Mouse (Mus musculus) CH12.LX (cell line): ENCODE data around the gene Btbd7. TPM values are rescaled to one million over a fixed set of nuclear protein-coding genes. Genes with fewer than 3 reads are reported as not detected.
A peak's percentile ranks its signal among the peaks of the same experiment; 100 is the strongest.

Source experiments
- DNase-seq: peaks from one replicate; pipeline ENCODE4 v3.0.0-alpha.2; 2013; ENCODE audit errors: extremely low read depth
- H3K27ac ChIP-seq: 2 replicates; pipeline ENCODE4 v1.5.1; 2012; ENCODE audit warnings: low read depth, mild to moderate bottlenecking, control low read depth, moderate library complexity; ENCODE audit not compliant: insufficient read depth
- H3K27me3 ChIP-seq: replicated peaks from 2 replicates; pipeline ENCODE3; 2012; ENCODE audit warnings: inconsistent platforms
- H3K36me3 ChIP-seq, 2 experiments: replicated peaks in 1 of 2; 2 replicates each; pipeline versions ENCODE3 to v1.6.1; 2012; ENCODE audit warnings: inconsistent platforms in 1 of 2, low read length in 1 of 2, mild to moderate bottlenecking in 1 of 2, mixed read lengths in 1 of 2, moderate library complexity in 1 of 2; ENCODE audit not compliant: control insufficient read depth in 1 of 2, insufficient read depth in 1 of 2
- H3K4me1 ChIP-seq, 2 experiments: 2 replicates each; pipeline ENCODE4 v1.6.1; 2012; ENCODE audit warnings: inconsistent platforms in 1 of 2, moderate library complexity in 1 of 2; ENCODE audit not compliant: insufficient read depth in 2 of 2, control insufficient read depth in 1 of 2
- H3K4me2 ChIP-seq: 2 replicates; pipeline ENCODE4 v1.6.1; 2012; ENCODE audit warnings: low read depth, mild to moderate bottlenecking, control low read depth; ENCODE audit not compliant: poor library complexity, insufficient read depth, severe bottlenecking
- H3K4me3 ChIP-seq, 3 experiments: fragments of 150-350 bp in 1 of 3; sonication (generic) in 1 of 3; replicated peaks in 1 of 3; 2 replicates each; pipeline versions ENCODE3 to v1.5.1; 2011 to 2012; ENCODE audit warnings: low read depth in 2 of 3, low read length in 2 of 3, mild to moderate bottlenecking in 2 of 3, moderate library complexity in 2 of 3, control low read depth in 1 of 3, improper control_type of control experiment in 1 of 3, inconsistent platforms in 1 of 3, mixed read lengths in 1 of 3; ENCODE audit not compliant: poor library complexity in 1 of 3
- H3K79me2 ChIP-seq: replicated peaks from 2 replicates; pipeline ENCODE4 v1.6.1; 2012; ENCODE audit warnings: mild to moderate bottlenecking, moderate library complexity; ENCODE audit not compliant: control insufficient read depth, poor library complexity, insufficient read depth, severe bottlenecking; ENCODE audit errors: extremely low read depth
- H3K9ac ChIP-seq: 2 replicates; pipeline ENCODE4 v1.6.1; 2012; ENCODE audit warnings: low read depth, mild to moderate bottlenecking, control low read depth, moderate library complexity; ENCODE audit not compliant: insufficient read depth
- H3K9me3 ChIP-seq: replicated peaks from 2 replicates; pipeline ENCODE3; 2012; ENCODE audit warnings: low read length, inconsistent platforms, mixed read lengths
- BHLHE40 ChIP-seq: IDR thresholded peaks from 2 replicates; pipeline ENCODE4 v1.6.1; 2011; ENCODE audit warnings: mild to moderate bottlenecking, low read depth, low read length, improper control_type of control experiment
- CHD1 ChIP-seq: IDR thresholded peaks from 2 replicates; pipeline ENCODE4 v1.6.1; 2012; ENCODE audit warnings: low read depth, low read length, improper control_type of control experiment, inconsistent platforms
- CHD2 ChIP-seq: IDR thresholded peaks from 2 replicates; pipeline ENCODE4 v1.6.1; 2011; ENCODE audit warnings: low read length, improper control_type of control experiment
- CTCF ChIP-seq, 2 experiments: IDR thresholded peaks in 1 of 2; conservative IDR thresholded peaks in 1 of 2; 2 replicates each; pipeline ENCODE4 v1.5.1; 2011 to 2012; ENCODE audit warnings: low read depth in 2 of 2, low read length in 2 of 2, improper control_type of control experiment in 1 of 2, inconsistent platforms in 1 of 2, mild to moderate bottlenecking in 1 of 2, moderate library complexity in 1 of 2
- ELF1 ChIP-seq: IDR thresholded peaks from 2 replicates; pipeline ENCODE4 v1.6.1; 2014; ENCODE audit warnings: low read depth, mild to moderate bottlenecking, inconsistent platforms, low read length, improper control_type of control experiment
- EP300 ChIP-seq: IDR thresholded peaks from 2 replicates; pipeline ENCODE4 v1.6.1; 2011; ENCODE audit warnings: low read length, improper control_type of control experiment
- GABPA ChIP-seq: IDR thresholded peaks from 2 replicates; pipeline ENCODE4 v1.6.1; 2012; ENCODE audit warnings: low read depth, low read length, improper control_type of control experiment, inconsistent platforms; ENCODE audit not compliant: insufficient replicate concordance
- HCFC1 ChIP-seq: IDR thresholded peaks from 2 replicates; pipeline ENCODE4 v1.6.1; 2012; ENCODE audit warnings: low read depth, mild to moderate bottlenecking, inconsistent platforms, low read length, improper control_type of control experiment
- MAFK ChIP-seq: IDR thresholded peaks from 2 replicates; pipeline ENCODE4 v1.6.1; 2011; ENCODE audit warnings: low read length, improper control_type of control experiment; ENCODE audit not compliant: insufficient replicate concordance
- MAX ChIP-seq: IDR thresholded peaks from 2 replicates; pipeline ENCODE4 v1.6.1; 2011; ENCODE audit warnings: low read length, improper control_type of control experiment
- MAZ ChIP-seq: IDR thresholded peaks from 2 replicates; pipeline ENCODE4 v1.6.1; 2012; ENCODE audit warnings: low read depth, mild to moderate bottlenecking, inconsistent platforms, low read length, improper control_type of control experiment, moderate library complexity
- MEF2A ChIP-seq: IDR thresholded peaks from 2 replicates; pipeline ENCODE4 v1.6.1; 2014; ENCODE audit warnings: low read depth, mild to moderate bottlenecking, inconsistent platforms, low read length, improper control_type of control experiment, borderline replicate concordance
- MXI1 ChIP-seq: IDR thresholded peaks from 2 replicates; pipeline ENCODE4 v1.6.1; 2011; ENCODE audit warnings: mild to moderate bottlenecking, low read depth, low read length, improper control_type of control experiment
- MYC ChIP-seq: IDR thresholded peaks from 2 replicates; pipeline ENCODE4 v1.6.1; 2011; ENCODE audit warnings: low read depth, mild to moderate bottlenecking, improper control_type of control experiment, low read length
- NELFE ChIP-seq: IDR thresholded peaks from 2 replicates; pipeline ENCODE4 v1.6.1; 2011; ENCODE audit warnings: low read depth, low read length, improper control_type of control experiment
- NRF1 ChIP-seq: IDR thresholded peaks from 2 replicates; pipeline ENCODE4 v1.6.1; 2014; ENCODE audit warnings: low read depth, mild to moderate bottlenecking, inconsistent platforms, low read length, improper control_type of control experiment, moderate library complexity
- PAX5 ChIP-seq: IDR thresholded peaks from 2 replicates; pipeline ENCODE4 v1.6.1; 2012; ENCODE audit warnings: low read length, inconsistent platforms, mixed read lengths
- POLR2A ChIP-seq: IDR thresholded peaks from 2 replicates; pipeline ENCODE4 v1.6.1; 2011; ENCODE audit warnings: low read depth, mild to moderate bottlenecking, improper control_type of control experiment, low read length
- RCOR1 ChIP-seq: conservative IDR thresholded peaks from 2 replicates; pipeline ENCODE4 v1.6.1; 2012; ENCODE audit warnings: low read depth, mild to moderate bottlenecking, inconsistent platforms, low read length, improper control_type of control experiment
- SMC3 ChIP-seq: IDR thresholded peaks from 2 replicates; pipeline ENCODE4 v1.6.1; 2011; ENCODE audit warnings: low read depth, low read length, improper control_type of control experiment
- TCF12 ChIP-seq: IDR thresholded peaks from 2 replicates; pipeline ENCODE4 v1.6.1; 2014; ENCODE audit warnings: low read depth, mild to moderate bottlenecking, inconsistent platforms, low read length, improper control_type of control experiment
- USF1 ChIP-seq: IDR thresholded peaks from 2 replicates; pipeline ENCODE4 v1.6.1; 2014; ENCODE audit warnings: low read depth, mild to moderate bottlenecking, inconsistent platforms, low read length, improper control_type of control experiment
- USF2 ChIP-seq: conservative IDR thresholded peaks from 2 replicates; pipeline ENCODE4 v1.6.1; 2011; ENCODE audit warnings: low read depth, low read length, improper control_type of control experiment
- ZC3H11A ChIP-seq: IDR thresholded peaks from 2 replicates; pipeline ENCODE4 v1.6.1; 2012; ENCODE audit warnings: low read depth, mild to moderate bottlenecking, inconsistent platforms, low read length, improper control_type of control experiment
- ZMIZ1 ChIP-seq: IDR thresholded peaks from 2 replicates; pipeline ENCODE4 v1.6.1; 2012; ENCODE audit warnings: low read depth, mild to moderate bottlenecking, inconsistent platforms, low read length, improper control_type of control experiment
- ZNF384 ChIP-seq: IDR thresholded peaks from 2 replicates; pipeline ENCODE4 v1.6.1; 2012; ENCODE audit warnings: low read depth, low read length, improper control_type of control experiment, inconsistent platforms
- dilution Hi-C: fragments of 300-500 bp; cut with MboI; formaldehyde crosslinking; loops from 2 replicates; pipeline ENCODE4 v1.14.3; 2020; ENCODE audit warnings: low sequenced_read_pairs; ENCODE audit not compliant: extremely low pct_unique_long_range_greater_than_20kb, extremely low pct_ligation_motif_present
- in situ Hi-C: fragments of 300-500 bp; cut with MboI; formaldehyde crosslinking; loops from 3 replicates; pipeline ENCODE4 v1.14.3; 2019; ENCODE audit warnings: low sequenced_read_pairs, low pct_ligation_motif_present, low pct_unique_long_range_greater_than_20kb, mixed read lengths
- polyA plus RNA-seq: library from polyadenylated mRNA; unstranded; fragments of >175 nt; gene quantifications from 2 replicates; pipeline ENCODE4 v1.2.1, GENCODE M21; 2012; ENCODE audit warnings: low read depth; ENCODE audit not compliant: insufficient read length
- total RNA-seq, 2 experiments: library from RNA; depleted of rRNA; stranded (reverse); fragments of 300-350 nt in 1 of 2; fragments of >200 nt in 1 of 2; gene quantifications; 2 replicates each; pipeline ENCODE4 v1.2.3; 2012 to 2014

Btbd7 gene
- total RNA-seq (2012; rRNA removed) (3.6 and 4.2 TPM in 2 replicates), total RNA-seq (2014; rRNA removed) (7.2 and 7.4 TPM in 2 replicates), polyA plus RNA-seq (4.1 and 5.1 TPM in 2 replicates)

- peak within 1 kb of the TSS; percentile 84 to 90 (median 89) for H3K4me3 ChIP-seq
- no peaks in the 10 kb centered on the region for H3K36me3 ChIP-seq
- peak within 1 kb of the TSS; percentile 85 for H3K9ac ChIP-seq
- H3K79me2 ChIP-seq: peaks cover 28% of the 10 kb centered on the region
- TF ChIP-seq MEF2A (peak; percentile 50; the same call in 1 of the 2 replicates), CHD2 (peak; percentile 29; the same call in 1 of the 2 replicates), USF1 (peak; percentile 96), USF2 (peak; percentile 84), MAZ (peak; percentile 60; the same call in 1 of the 2 replicates), EP300 (0 out of 2 replicates have a peak, but pooled peaks have one; percentile 3), MAFK (no peak), BHLHE40 (peak; percentile 89), ELF1 (no peak), NELFE (peak; percentile 39; the same call in 1 of the 2 replicates), MAX (peak; percentile 77), RCOR1 (no peak), TCF12 (peak; percentile 67), ZMIZ1 (no peak), PAX5 (no peak), MXI1 (no peak), MYC (no peak), CHD1 (no peak), GABPA (no peak), HCFC1 (0 out of 2 replicates have a peak, but pooled peaks have one; percentile 24), ZC3H11A (no peak), CTCF (conservative IDR thresholded peaks at IDR 0.05 in 1 of 2, IDR thresholded peaks at IDR 0.05 in 1 of 2; ENCODE audit: low read depth in 2 of 2, low read length in 2 of 2) (no peak), ZNF384 (no peak), SMC3 (no peak), NRF1 (peak; percentile 88), POLR2A (peak; percentile 73; the same call in 1 of the 2 replicates)
- TF ChIP-seq, all 38 proteins: peak for 13
- no peaks in the 10 kb centered on the region for H3K9me3 ChIP-seq
- dilution Hi-C loops: no loop called here
- peaks cover 8% of the 10 kb centered on the region for H3K27me3 ChIP-seq
- H3K27ac ChIP-seq: 0 out of 2 replicates have a peak within 1 kb of the TSS, but pooled peaks have one; percentile 5
- peak; percentile 89 for DNase-seq
- H3K4me1 ChIP-seq: peaks cover 5 to 14% of the 10 kb centered on the region in 2 experiments
- peak within 1 kb of the TSS; percentile 89 for H3K4me2 ChIP-seq
- in situ Hi-C loops: loop anchor here (25.0 kb wide), 1 partner anchor 184 kb away; no protein-coding TSS in a partner anchor
Measured at GRCm38 (mm10) chr12:102878031-102878823, at the start of gene Btbd7. Gene Btbd7, minus strand, starts transcription at chr12:102878471.
